Mouse (Mus musculus): ENCODE measurements around the gene Trf. TPM values are rescaled to one million over a fixed set of nuclear protein-coding genes. Genes with fewer than 3 reads are reported as not detected.
A peak's percentile ranks its signal among the peaks of the same experiment; 100 is the strongest.

Trf gene
- total RNA-seq, 4 experiments from 2014 or later: 300 to 648 (median 402) TPM

- DNase-seq (ENCODE audit: low spot score in 2 of 2): no peak
Observed at GRCm38 (mm10) chr9:103225464-103225863, 4.8 kb downstream of the Trf start.

GRCm38 (mm10) chr9:103224721-103225120 lies 5.5 kb downstream of the Trf start:
- DNase-seq (ENCODE audit: low spot score in 2 of 2): no peak

GRCm38 (mm10) chr9:103214281-103214680 lies 16.0 kb downstream of the Trf start:
- DNase-seq (ENCODE audit: low spot score in 2 of 2): no peak

- no peak for DNase-seq (ENCODE audit: low spot score in 2 of 2)
Observed at GRCm38 (mm10) chr9:103213631-103214030, 16.6 kb downstream of the Trf start.

- no peak for DNase-seq (ENCODE audit: low spot score in 2 of 2)
Observed at GRCm38 (mm10) chr9:103212654-103213420, 17.4 kb downstream of the Trf start.

- DNase-seq (ENCODE audit: low spot score in 2 of 2): no peak
Observed at GRCm38 (mm10) chr9:103208802-103209423, 21.3 kb downstream of the Trf start.

GRCm38 (mm10) chr9:103207846-103208245 lies 22.4 kb downstream of the Trf start:
- DNase-seq (ENCODE audit: low spot score in 2 of 2): peak; percentile 32 to 55

GRCm38 (mm10) chr9:103205786-103206185 lies 24.5 kb downstream of the Trf start:
- no peak for DNase-seq (ENCODE audit: low spot score in 2 of 2)

GRCm38 (mm10) chr9:103201561-103202260 lies 28.5 kb downstream of the Trf start, which contains the start of gene Srprb:
TSS of gene Srprb (minus strand) at chr9:103202137.
- DNase-seq (ENCODE audit: low spot score in 2 of 2): peak; percentile 88 to 90

- DNase-seq (ENCODE audit: low spot score in 2 of 2): no peak
Observed at GRCm38 (mm10) chr9:103188416-103188815, 41.8 kb downstream of the Trf start.

- DNase-seq (ENCODE audit: low spot score in 2 of 2): no peak
Observed at GRCm38 (mm10) chr9:103186747-103187146, 43.5 kb downstream of the Trf start.

- DNase-seq (ENCODE audit: low spot score in 2 of 2): no peak
Observed at GRCm38 (mm10) chr9:103185946-103186345, 44.3 kb downstream of the Trf start.

- DNase-seq (ENCODE audit: low spot score in 2 of 2): no peak
Observed at GRCm38 (mm10) chr9:103184855-103185254, 45.4 kb downstream of the Trf start.

GRCm38 (mm10) chr9:103181886-103182285 lies 48.4 kb downstream of the Trf start:
- DNase-seq (ENCODE audit: low spot score in 2 of 2): no peak

- peak in 1 of 2 experiments; percentile 35 for DNase-seq (ENCODE audit: low spot score in 2 of 2)
Observed at GRCm38 (mm10) chr9:103180807-103181565, 49.3 kb downstream of the Trf start.

GRCm38 (mm10) chr9:103180303-103180702 lies 49.9 kb downstream of the Trf start:
- no peak for DNase-seq (ENCODE audit: low spot score in 2 of 2)

- DNase-seq (ENCODE audit: low spot score in 2 of 2): no peak
Observed at GRCm38 (mm10) chr9:103175692-103176091, 54.6 kb downstream of the Trf start.

GRCm38 (mm10) chr9:103174771-103175519 lies 55.3 kb downstream of the Trf start:
- no peak for DNase-seq (ENCODE audit: low spot score in 2 of 2)

- DNase-seq (ENCODE audit: low spot score in 2 of 2): no peak
Observed at GRCm38 (mm10) chr9:103168771-103169170, 61.5 kb downstream of the Trf start.

GRCm38 (mm10) chr9:103168046-103168445 lies 62.2 kb downstream of the Trf start:
- DNase-seq (ENCODE audit: low spot score in 2 of 2): no peak

- DNase-seq (ENCODE audit: low spot score in 2 of 2): no peak
Observed at GRCm38 (mm10) chr9:103163806-103164205, 66.4 kb downstream of the Trf start.

Data from layer of hippocampus, adult 8-10 months (tissue).